Mouse (Mus musculus): ENCODE measurements around the gene Galnt9.

Gene Galnt9

GRCm38 (mm10) chr5:110535964-110536363 is 8.2 kb upstream of the Galnt9 start:
- no peak for DNase-seq (ENCODE audit: low spot score)

GRCm38 (mm10) chr5:110540947-110541346 is 3.2 kb upstream of the Galnt9 start:
- DNase-seq (ENCODE audit: low spot score), result no peak

GRCm38 (mm10) chr5:110541456-110541855 is 2.7 kb upstream of the Galnt9 start:
- DNase-seq (ENCODE audit: low spot score), result no peak

- DNase-seq (ENCODE audit: low spot score), result no peak
Observed at GRCm38 (mm10) chr5:110544691-110545069, 525 bp downstream of the Galnt9 start.

GRCm38 (mm10) chr5:110545311-110545710 is 1.2 kb downstream of the Galnt9 start:
- no peak for DNase-seq (ENCODE audit: low spot score)

GRCm38 (mm10) chr5:110546136-110546535 is 2.0 kb downstream of the Galnt9 start:
- DNase-seq (ENCODE audit: low spot score), result no peak

GRCm38 (mm10) chr5:110546726-110547406 is 2.7 kb downstream of the Galnt9 start:
- DNase-seq (ENCODE audit: low spot score), result no peak

- DNase-seq (ENCODE audit: low spot score), result no peak
Observed at GRCm38 (mm10) chr5:110548446-110548845, 4.3 kb downstream of the Galnt9 start.

GRCm38 (mm10) chr5:110550189-110550588 is 6.0 kb downstream of the Galnt9 start:
- DNase-seq (ENCODE audit: low spot score), result no peak

- no peak for DNase-seq (ENCODE audit: low spot score)
Observed at GRCm38 (mm10) chr5:110550841-110551240, 6.7 kb downstream of the Galnt9 start.

GRCm38 (mm10) chr5:110552005-110552404 is 7.8 kb downstream of the Galnt9 start:
- no peak for DNase-seq (ENCODE audit: low spot score)

- DNase-seq (ENCODE audit: low spot score), result no peak
Observed at GRCm38 (mm10) chr5:110553315-110553714, 9.2 kb downstream of the Galnt9 start.

GRCm38 (mm10) chr5:110555198-110555597 is 11.0 kb downstream of the Galnt9 start:
- no peak for DNase-seq (ENCODE audit: low spot score)

- DNase-seq (ENCODE audit: low spot score), result peak; percentile 39
Observed at GRCm38 (mm10) chr5:110558368-110558767, 14.2 kb downstream of the Galnt9 start.

GRCm38 (mm10) chr5:110559679-110560078 is 15.5 kb downstream of the Galnt9 start:
- no peak for DNase-seq (ENCODE audit: low spot score)

- no peak for DNase-seq (ENCODE audit: low spot score)
Observed at GRCm38 (mm10) chr5:110562741-110563326, 18.7 kb downstream of the Galnt9 start.

GRCm38 (mm10) chr5:110564986-110565644 is 21.0 kb downstream of the Galnt9 start:
- no peak for DNase-seq (ENCODE audit: low spot score)

- no peak for DNase-seq (ENCODE audit: low spot score)
Observed at GRCm38 (mm10) chr5:110567547-110567946, 23.4 kb downstream of the Galnt9 start.

- DNase-seq (ENCODE audit: low spot score), result no peak
Observed at GRCm38 (mm10) chr5:110574888-110575287, 30.7 kb downstream of the Galnt9 start.

GRCm38 (mm10) chr5:110579296-110579695 is 35.1 kb downstream of the Galnt9 start:
- no peak for DNase-seq (ENCODE audit: low spot score)

- DNase-seq (ENCODE audit: low spot score), result no peak
Observed at GRCm38 (mm10) chr5:110580569-110581239, 36.5 kb downstream of the Galnt9 start.

GRCm38 (mm10) chr5:110582647-110583538 is 38.7 kb downstream of the Galnt9 start:
- no peak for DNase-seq (ENCODE audit: low spot score)
